Mouse (Mus musculus): ENCODE results near the gene Hist1h4d.

The Hist1h4d gene

GRCm38 (mm10) chr13:23593051-23593770, 11.8 kb downstream of the Hist1h4d start:
- in situ Hi-C loops (cut with MseI, MboI) = no loop called here

DNA sequence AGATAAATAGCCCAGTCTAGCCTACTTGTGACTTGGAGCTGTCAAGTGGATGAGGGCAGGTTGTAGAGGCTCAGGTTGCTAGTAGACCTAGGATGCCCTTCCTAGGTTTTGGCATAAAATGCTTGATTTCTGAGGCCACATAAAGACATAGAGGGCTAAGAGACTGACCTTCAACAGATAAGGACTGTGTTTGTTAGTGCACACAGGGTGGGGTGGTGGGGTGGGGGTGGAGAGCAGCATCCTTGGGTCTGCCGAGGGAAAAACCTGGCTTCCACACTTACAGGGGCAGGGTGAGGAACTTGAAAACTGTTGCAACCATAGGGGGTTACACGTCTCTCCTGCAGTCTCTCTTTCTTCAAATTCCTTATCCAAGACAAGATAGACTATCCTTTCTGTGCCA, 13.8 kb downstream of the Hist1h4d start:
- in situ Hi-C loops (cut with MseI, MboI) = no loop called here

DNA sequence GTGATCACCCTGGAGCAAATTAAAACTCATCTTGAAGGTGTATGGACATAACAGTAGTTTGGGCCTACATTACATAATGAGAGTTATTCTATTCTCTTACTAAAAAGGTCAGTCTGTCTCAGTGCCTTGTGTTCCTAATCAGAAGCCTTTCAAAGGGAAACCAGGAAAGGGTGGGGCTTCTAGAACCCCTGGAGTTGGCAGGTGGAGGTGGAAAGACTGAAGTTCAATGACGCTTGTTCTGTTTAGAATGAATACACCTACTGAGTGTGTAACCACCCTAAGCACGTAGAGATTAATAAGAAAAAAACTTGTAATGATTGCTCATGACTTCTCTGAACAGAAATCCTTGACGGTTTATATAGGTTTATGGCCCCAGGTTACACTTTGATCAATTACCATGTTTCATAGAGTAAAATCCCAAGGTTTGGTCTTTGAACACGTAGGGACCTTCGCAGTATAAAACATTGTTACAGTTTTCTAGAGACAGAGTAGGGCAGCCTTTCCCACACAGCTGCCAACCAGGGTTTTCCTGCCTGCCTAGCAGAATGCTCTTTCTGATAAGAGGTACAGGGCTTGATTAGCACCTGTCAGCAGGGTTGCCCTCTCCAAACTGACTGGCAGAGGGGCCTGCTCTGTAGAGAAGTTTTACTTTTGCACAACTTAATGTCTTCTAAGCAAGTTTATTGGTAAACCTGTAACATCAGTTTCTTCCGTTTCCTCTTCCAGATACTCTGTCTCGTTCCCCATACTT, 14.4 kb downstream of the Hist1h4d start:
- in situ Hi-C loops (cut with MseI, MboI) = no loop called here

DNA sequence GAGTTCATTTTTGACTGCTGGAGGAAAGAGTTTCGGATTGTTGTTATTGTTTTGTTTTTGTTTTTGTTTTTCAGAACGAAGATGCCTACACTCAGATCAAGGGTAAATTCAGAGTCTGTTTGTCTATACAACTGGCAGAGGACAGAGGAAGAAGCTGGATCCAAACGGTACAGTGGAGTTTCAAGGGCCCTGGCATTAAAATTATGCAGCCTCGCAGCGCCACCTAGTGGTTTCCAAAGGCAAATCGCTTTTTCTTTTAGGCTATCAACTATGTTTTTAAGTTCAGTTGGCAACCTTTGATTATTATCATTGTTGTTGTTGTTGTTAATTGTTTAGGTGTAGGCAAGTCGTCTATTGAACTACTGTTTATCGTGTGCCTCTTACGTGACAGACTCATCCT, 16.6 kb downstream of the Hist1h4d start:
- in situ Hi-C loops (cut with MseI, MboI) = no loop called here

GRCm38 (mm10) chr13:23603182-23603699, 21.8 kb downstream of the Hist1h4d start:
- in situ Hi-C loops (cut with MseI, MboI) = no loop called here

DNA sequence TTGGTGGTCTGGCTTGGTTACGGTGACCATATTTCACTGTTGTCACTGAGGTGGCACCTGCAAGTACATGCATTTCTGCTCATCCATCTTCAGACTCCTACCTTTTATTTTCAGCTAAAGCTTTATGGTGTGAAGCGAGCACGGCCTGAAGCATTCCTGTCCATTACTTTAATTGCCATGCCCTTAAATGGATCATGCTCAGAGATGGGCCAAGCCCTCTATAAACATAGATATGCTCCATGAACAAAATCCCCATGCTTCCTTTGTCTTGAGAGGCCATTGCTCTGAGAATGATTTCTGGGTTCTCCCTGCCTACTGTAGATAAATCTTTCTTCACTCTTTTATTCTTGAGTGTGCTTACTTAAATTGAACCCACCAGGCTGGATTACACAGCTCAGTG, 23.1 kb downstream of the Hist1h4d start:
- in situ Hi-C loops (cut with MseI, MboI) = no loop called here

DNA sequence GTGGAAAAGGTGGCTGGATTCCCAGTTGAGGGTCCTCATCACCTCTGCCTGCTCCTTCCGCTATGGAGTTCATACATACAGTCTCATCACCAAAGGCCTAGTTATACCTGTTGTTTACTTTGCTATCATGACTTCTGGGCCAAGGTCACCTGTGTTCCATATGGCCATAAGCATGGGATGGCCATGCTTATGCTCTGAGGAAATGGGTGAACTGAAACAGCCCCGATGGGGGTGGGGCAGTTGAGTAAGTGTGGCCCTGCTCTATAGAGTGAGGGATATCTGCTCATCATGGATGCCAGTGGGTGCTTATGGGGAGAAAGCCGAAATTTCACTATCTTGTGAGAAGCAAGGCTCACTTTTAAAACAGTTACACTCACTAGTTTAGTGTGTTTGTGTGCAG, 23.7 kb downstream of the Hist1h4d start:
- in situ Hi-C loops (cut with MseI, MboI) = no loop called here

- in situ Hi-C loops (cut with MseI, MboI) = no loop called here
Observed at GRCm38 (mm10) chr13:23609209-23609608, 27.8 kb downstream of the Hist1h4d start.

- in situ Hi-C loops (cut with MseI, MboI) = no loop called here
Observed at GRCm38 (mm10) chr13:23609844-23610243, 28.4 kb downstream of the Hist1h4d start.

DNA sequence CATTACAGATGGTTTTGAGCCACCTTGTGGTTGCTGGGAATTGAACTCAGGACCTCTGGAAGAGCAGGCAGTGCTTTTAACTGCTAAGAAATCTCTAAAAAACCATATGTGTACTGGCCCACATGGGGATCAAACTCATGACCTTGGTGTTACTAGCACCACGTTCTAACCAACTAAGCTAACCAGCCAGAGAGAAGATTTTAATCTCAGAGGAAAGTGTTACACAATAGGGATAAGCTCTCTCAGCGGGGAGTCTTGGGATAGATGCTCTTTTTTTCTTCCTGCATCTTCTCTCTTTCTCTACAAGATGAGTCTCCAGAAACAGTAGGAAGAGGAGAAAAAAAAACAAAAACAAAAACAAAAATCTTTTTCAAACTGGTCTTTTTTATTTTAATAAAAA, 29.0 kb downstream of the Hist1h4d start:
- in situ Hi-C loops (cut with MseI, MboI) = no loop called here

DNA sequence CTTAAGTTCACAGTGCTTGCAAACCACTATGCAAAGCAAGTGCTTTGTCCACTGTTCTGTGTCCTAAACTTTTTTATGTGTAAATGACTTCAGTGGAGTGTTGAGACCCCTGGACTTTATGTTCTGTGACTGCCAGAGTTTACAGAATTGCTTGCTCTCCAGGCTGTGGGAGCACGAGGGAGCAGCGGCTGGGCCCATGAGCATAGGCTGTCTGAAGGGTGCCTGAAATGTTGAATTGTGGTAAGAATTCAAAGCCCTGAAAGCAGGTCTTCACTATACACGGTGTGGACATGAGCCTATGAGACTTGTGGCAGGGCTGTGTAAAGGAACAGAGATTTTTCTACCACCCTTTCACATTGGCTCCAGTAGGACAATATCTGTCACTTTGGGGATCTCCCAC, 30.2 kb downstream of the Hist1h4d start:
- in situ Hi-C loops (cut with MseI, MboI) = no loop called here

GRCm38 (mm10) chr13:23620056-23620732, 38.8 kb downstream of the Hist1h4d start:
- in situ Hi-C loops (cut with MseI, MboI) = loop anchor here in 1 of 2 experiments (10.0 kb wide), 1 partner anchor 55 kb away; no protein-coding TSS in a partner anchor

DNA sequence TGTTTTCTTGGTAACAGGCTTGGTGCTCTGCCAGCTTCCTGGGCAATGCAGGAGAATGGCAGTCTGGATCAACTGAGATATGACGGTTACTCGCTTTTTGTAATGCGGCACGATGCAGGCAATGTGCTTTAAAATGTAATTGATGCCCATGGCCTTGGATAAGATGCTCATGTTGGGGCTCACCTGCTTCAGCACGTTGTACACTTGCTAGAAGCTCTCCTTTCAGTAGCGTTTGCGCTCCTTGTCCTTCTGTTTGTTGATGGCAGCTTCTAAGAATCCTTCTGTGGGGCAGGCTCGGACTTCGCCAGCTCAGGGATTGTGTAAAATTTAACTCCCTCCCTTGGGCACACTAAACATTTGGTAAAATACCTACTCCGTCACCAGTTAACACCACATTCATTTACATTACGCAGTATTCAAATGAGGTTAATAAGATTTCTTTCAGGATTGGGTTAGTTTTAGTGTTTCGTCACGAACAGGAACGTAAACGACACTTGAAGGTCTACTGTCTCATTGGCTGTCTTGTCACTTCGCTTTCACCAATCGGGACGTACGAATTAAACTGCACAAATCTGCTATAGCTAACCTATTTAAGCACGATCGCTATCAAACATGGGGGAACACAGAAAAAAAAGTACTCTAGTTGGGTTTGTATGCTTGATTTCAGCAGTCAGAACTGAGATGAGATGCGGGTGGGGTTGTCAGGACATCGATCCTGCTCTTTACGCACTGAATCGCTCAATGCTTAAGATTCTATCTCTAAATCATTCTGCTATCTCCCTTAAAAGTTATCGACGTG, 39.5 kb downstream of the Hist1h4d start, which contains the start of gene Hist1h2be:
Gene Hist1h2be, minus strand, starts transcription at position 392 of the 799 bp plus-strand sequence.
- in situ Hi-C loops (cut with MseI, MboI) = loop anchor here in 1 of 2 experiments (10.0 kb wide), 1 partner anchor 54 kb away; no protein-coding TSS in a partner anchor

DNA sequence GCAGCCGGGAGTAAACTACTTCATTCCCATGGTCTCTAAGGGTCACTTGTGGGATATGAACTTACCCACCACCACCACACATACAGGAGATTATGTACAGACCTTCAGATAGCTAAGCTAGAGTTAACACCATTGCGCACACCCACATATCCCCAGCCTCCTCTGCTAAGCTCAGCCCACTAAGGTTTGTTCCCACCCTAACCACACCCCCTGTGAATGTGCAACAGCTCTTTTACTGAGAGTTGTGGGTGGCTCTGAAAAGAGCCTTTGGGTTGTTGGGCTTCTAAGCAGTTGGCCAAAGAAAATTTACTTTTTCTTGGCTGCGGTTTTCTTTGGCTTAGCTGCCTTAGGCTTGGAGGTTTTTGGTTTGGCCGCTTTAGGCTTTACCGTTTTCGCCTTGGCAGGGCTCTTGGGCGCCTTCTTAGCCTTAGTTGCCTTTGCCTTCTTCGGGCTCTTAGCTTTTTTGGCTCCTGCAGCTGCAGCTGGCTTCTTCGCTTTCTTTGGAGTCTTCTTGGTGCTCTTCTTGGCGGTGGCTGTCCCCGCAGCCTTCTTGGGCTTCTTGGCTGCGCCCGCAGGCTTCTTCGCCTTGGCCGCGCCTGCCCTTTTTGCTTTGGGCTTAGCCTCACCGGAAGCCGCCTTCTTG, 40.3 kb downstream of the Hist1h4d start:
- in situ Hi-C loops (cut with MseI, MboI) = loop anchor here in 1 of 2 experiments (10.0 kb wide), 1 partner anchor 53 kb away; no protein-coding TSS in a partner anchor

- in situ Hi-C loops (cut with MseI, MboI) = loop anchor here in 1 of 2 experiments (10.0 kb wide), 1 partner anchor 53 kb away; no protein-coding TSS in a partner anchor
Observed at GRCm38 (mm10) chr13:23622175-23622671, 40.8 kb downstream of the Hist1h4d start, which contains the start of gene Hist1h1e. TSS of gene Hist1h1e (minus strand) at chr13:23622558.

GRCm38 (mm10) chr13:23622861-23623450, 41.6 kb downstream of the Hist1h4d start:
- in situ Hi-C loops (cut with MseI, MboI) = loop anchor here in 1 of 2 experiments (10.0 kb wide), 1 partner anchor 52 kb away; no protein-coding TSS in a partner anchor

GRCm38 (mm10) chr13:23630653-23631052, 49.3 kb downstream of the Hist1h4d start:
- in situ Hi-C loops (cut with MseI, MboI) = loop anchor here in 1 of 2 experiments (5.0 kb wide), 1 partner anchor 62 kb away; no protein-coding TSS in a partner anchor

All from mouse trophoblast stem cell (cell line).